In the genomic region with DNA sequence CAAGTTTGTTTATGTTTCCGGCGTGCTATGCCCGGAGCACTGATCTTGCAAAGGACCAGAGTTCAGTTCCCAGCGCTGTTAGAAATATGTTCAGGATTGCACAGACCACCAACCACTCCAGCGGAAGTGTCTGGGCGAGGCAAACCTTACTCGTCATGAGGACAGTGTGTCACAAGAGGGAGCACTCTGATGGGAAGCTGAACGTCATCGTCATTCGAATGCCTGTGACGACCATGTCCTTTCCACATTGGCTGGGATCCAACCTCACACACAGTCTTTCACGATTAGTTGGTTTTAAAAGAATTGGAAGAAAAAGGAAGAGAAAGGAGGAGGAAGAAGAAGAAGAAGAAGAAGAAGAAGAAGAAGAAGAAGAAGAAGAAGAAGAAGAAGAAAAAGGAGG, we compare ENCODE assay signal across 18 mouse cellular contexts.
DNase-seq lines count a peak whose midpoint lies in the region; ATAC-seq and TF ChIP-seq lines count a peak whose summit lies in the region.
"Had no signal": no experiment of that assay in that cellular context is flagged by ENCODE, and none has a peak within 500 bp of the region (broad histone marks: within the 10 kb centered on the region; RNA-seq: fewer than 3 reads in every experiment).

No protein-coding gene starts in this region.

- 52% methylated on average over 12 of the region's 12 CpGs for WGBS in intestine, postnatal 0 days
- WGBS in intestine, embryonic 16.5 days = 54% methylated on average over 12 of the region's 12 CpGs
- WGBS in lung, postnatal 0 days = 46% methylated on average over 12 of the region's 12 CpGs
- 57% methylated on average over 12 of the region's 12 CpGs for WGBS in stomach, postnatal 0 days
- 66% methylated on average over 12 of the region's 12 CpGs for WGBS in midbrain, embryonic 11.5 days

- no peaks in the 10 kb centered on the region for H3K9me3 ChIP-seq in intestine, postnatal 0 days (ENCODE audit: control insufficient read depth)
- no peaks in the 10 kb centered on the region for H3K9me3 ChIP-seq in intestine, embryonic 16.5 days (ENCODE audit: control insufficient read depth, low read length)
- H3K9me3 ChIP-seq in lung, postnatal 0 days (ENCODE audit: low read length) = no peaks in the 10 kb centered on the region
- H3K9me3 ChIP-seq in stomach, postnatal 0 days (ENCODE audit: control insufficient read depth, low read length) = no peaks in the 10 kb centered on the region
- no peaks in the 10 kb centered on the region for H3K9me3 ChIP-seq in midbrain, embryonic 11.5 days (ENCODE audit: control insufficient read depth, low read length)
- H3K9me3 ChIP-seq: liver, embryonic 13.5 days had no signal

- no peak overlapping the region for H3K4me3 ChIP-seq in intestine, postnatal 0 days (ENCODE audit: low read depth, low read length)
- H3K4me3 ChIP-seq in intestine, embryonic 16.5 days (ENCODE audit: low read length) = no peak overlapping the region
- H3K4me3 ChIP-seq in lung, postnatal 0 days (ENCODE audit: low read depth, low read length) = no peak overlapping the region
- H3K4me3 ChIP-seq in stomach, postnatal 0 days (ENCODE audit: low read depth, low read length) = no peak overlapping the region
- H3K4me3 ChIP-seq in midbrain, embryonic 11.5 days (ENCODE audit: low read depth, low read length) = no peak overlapping the region
- H3K4me3 ChIP-seq: liver, embryonic 13.5 days had no signal

- peak; percentile 44 for TF ChIP-seq CTCF in intestine, postnatal 0 days (IDR thresholded peaks at IDR 0.05; ENCODE audit: low read depth)
- TF ChIP-seq CTCF in lung, postnatal 0 days (IDR thresholded peaks at IDR 0.05) = peak; percentile 35
- peak; percentile 48 for TF ChIP-seq CTCF in stomach, postnatal 0 days (IDR thresholded peaks at IDR 0.05; ENCODE audit: low read depth)

- H3K4me2 ChIP-seq in intestine, postnatal 0 days (replicated peaks; ENCODE audit: low read depth) = no peak overlapping the region
- H3K4me2 ChIP-seq in intestine, embryonic 16.5 days (ENCODE audit: low read depth, low read length) = no peak overlapping the region
- no peak overlapping the region for H3K4me2 ChIP-seq in lung, postnatal 0 days (replicated peaks; ENCODE audit: low read depth, low read length)
- no peak overlapping the region for H3K4me2 ChIP-seq in stomach, postnatal 0 days (replicated peaks; ENCODE audit: low read depth)
- H3K4me2 ChIP-seq in midbrain, embryonic 11.5 days = no peak overlapping the region
- H3K4me2 ChIP-seq: liver, embryonic 13.5 days had no signal

- no peaks in the 10 kb centered on the region for H3K4me1 ChIP-seq in intestine, postnatal 0 days (replicated peaks; ENCODE audit: control insufficient read depth, insufficient read depth, low read length)
- H3K4me1 ChIP-seq in intestine, embryonic 16.5 days (ENCODE audit: control insufficient read depth, insufficient read depth, low read length) = no peaks in the 10 kb centered on the region
- H3K4me1 ChIP-seq in lung, postnatal 0 days (ENCODE audit: insufficient read depth, low read depth, low read length) = no peaks in the 10 kb centered on the region
- no peaks in the 10 kb centered on the region for H3K4me1 ChIP-seq in stomach, postnatal 0 days (replicated peaks; ENCODE audit: control insufficient read depth, insufficient read depth)
- no peaks in the 10 kb centered on the region for H3K4me1 ChIP-seq in midbrain, embryonic 11.5 days (ENCODE audit: control insufficient read depth, insufficient read depth, low read length)
- H3K4me1 ChIP-seq: liver, embryonic 13.5 days had no signal

- no peaks in the 10 kb centered on the region for H3K27me3 ChIP-seq in intestine, postnatal 0 days (replicated peaks; ENCODE audit: control insufficient read depth, insufficient read depth, low read length)
- no peaks in the 10 kb centered on the region for H3K27me3 ChIP-seq in intestine, embryonic 16.5 days (replicated peaks; ENCODE audit: control insufficient read depth, insufficient read depth, low read length)
- H3K27me3 ChIP-seq in lung, postnatal 0 days (replicated peaks; ENCODE audit: insufficient read depth, low read length) = no peaks in the 10 kb centered on the region
- no peaks in the 10 kb centered on the region for H3K27me3 ChIP-seq in stomach, postnatal 0 days (ENCODE audit: control insufficient read depth, insufficient read depth, low read length)
- H3K27me3 ChIP-seq in midbrain, embryonic 11.5 days (ENCODE audit: control insufficient read depth, insufficient read depth, low read length) = no peaks in the 10 kb centered on the region
- H3K27me3 ChIP-seq: CH12.LX; liver, embryonic 13.5 days had no signal

- peak; percentile 54 for DNase-seq in embryo, embryonic 10 days (ENCODE audit: low spot score)
- DNase-seq in embryo, embryonic 10.5 days (ENCODE audit: low spot score) = no peak
- no peak for DNase-seq in lung, postnatal 0 days (ENCODE audit: low spot score)
- DNase-seq in lung, postnatal 14 days = no peak
- no peak for DNase-seq in stomach, postnatal 0 days (ENCODE audit: low spot score)
- no peak for DNase-seq in midbrain, embryonic 11.5 days (ENCODE audit: low spot score, missing footprints)
- DNase-seq: cerebellum, postnatal 36 days; gastrocnemius, postnatal 10 days; heart, postnatal 36 days; kidney, postnatal 4 days; layer of hippocampus, postnatal 36 days; liver, embryonic 13.5 days; right cerebral cortex, adult 18-20 months; thymus, postnatal 25 days had no signal

- H3K27ac ChIP-seq in intestine, postnatal 0 days (ENCODE audit: low read depth, low read length) = no peak overlapping the region
- H3K27ac ChIP-seq in intestine, embryonic 16.5 days (ENCODE audit: low read length) = no peak overlapping the region
- H3K27ac ChIP-seq in lung, postnatal 0 days (ENCODE audit: low read length) = no peak overlapping the region
- H3K27ac ChIP-seq in stomach, postnatal 0 days (replicated peaks) = no peak overlapping the region
- H3K27ac ChIP-seq in midbrain, embryonic 11.5 days (ENCODE audit: low read depth, low read length) = no peak overlapping the region
- H3K27ac ChIP-seq: liver, embryonic 13.5 days had no signal

- no peak overlapping the region for H3K9ac ChIP-seq in intestine, postnatal 0 days (ENCODE audit: low read depth, low read length)
- H3K9ac ChIP-seq in intestine, embryonic 16.5 days (ENCODE audit: low read depth, low read length) = no peak overlapping the region
- no peak overlapping the region for H3K9ac ChIP-seq in lung, postnatal 0 days (replicated peaks; ENCODE audit: low read depth)
- no peak overlapping the region for H3K9ac ChIP-seq in stomach, postnatal 0 days (ENCODE audit: low read length)
- no peak overlapping the region for H3K9ac ChIP-seq in midbrain, embryonic 11.5 days (ENCODE audit: low read length)
- H3K9ac ChIP-seq: liver, embryonic 13.5 days had no signal

- H3K36me3 ChIP-seq in intestine, postnatal 0 days (ENCODE audit: control insufficient read depth, insufficient read depth) = no peaks in the 10 kb centered on the region
- no peaks in the 10 kb centered on the region for H3K36me3 ChIP-seq in intestine, embryonic 16.5 days (ENCODE audit: control insufficient read depth, insufficient read depth, low read length)
- no peaks in the 10 kb centered on the region for H3K36me3 ChIP-seq in lung, postnatal 0 days (ENCODE audit: insufficient read depth, low read length)
- H3K36me3 ChIP-seq in stomach, postnatal 0 days (ENCODE audit: control insufficient read depth, insufficient read depth, low read length) = no peaks in the 10 kb centered on the region
- H3K36me3 ChIP-seq in midbrain, embryonic 11.5 days (ENCODE audit: control insufficient read depth, insufficient read depth, low read length) = no peaks in the 10 kb centered on the region
- H3K36me3 ChIP-seq: liver, embryonic 13.5 days had no signal

- no peak for ATAC-seq in intestine, postnatal 0 days
- no peak for ATAC-seq in intestine, embryonic 16.5 days
- ATAC-seq in lung, postnatal 0 days = no peak
- ATAC-seq in stomach, postnatal 0 days (ENCODE audit: low FRiP score, low TSS enrichment) = no peak
- ATAC-seq in midbrain, embryonic 11.5 days (ENCODE audit: low FRiP score) = no peak
- ATAC-seq: Patski had no signal

- TF ChIP-seq EP300 in lung, postnatal 0 days (IDR thresholded peaks at IDR 0.05) = no peak
- TF ChIP-seq EP300 in stomach, postnatal 0 days (optimal IDR thresholded peaks at IDR 0.05) = no peak
